Mouse (Mus musculus) stomach, postnatal 0 days (tissue): ENCODE measurements around the gene 9130023H24Rik. TPM values are rescaled to one million over a fixed set of nuclear protein-coding genes. Genes with fewer than 3 reads are reported as not detected.

Experiments used
- ATAC-seq: fragments of 200-750 bp; cut with Nextera tagmentation; 2 replicates; pipeline ENCODE4 v1.8.0; 2017; ENCODE audit not compliant: low FRiP score, low TSS enrichment
- DNase-seq: peaks from one replicate; pipeline ENCODE4 v3.0.0-alpha.2; 2016; ENCODE audit warnings: low spot score
- H3K27ac ChIP-seq: fragments of 300-500 bp; sonication (generic); replicated peaks from 2 replicates; pipeline ENCODE4 v1.5.1; 2014; ENCODE audit warnings: mild to moderate bottlenecking, control low read depth
- H3K27me3 ChIP-seq: fragments of 300-500 bp; sonication (generic); 2 replicates; pipeline ENCODE4 v1.6.1; 2014; ENCODE audit warnings: low read length; ENCODE audit not compliant: control insufficient read depth, insufficient read depth
- H3K36me3 ChIP-seq: fragments of 300-500 bp; sonication (generic); 2 replicates; pipeline ENCODE4 v1.6.1; 2014; ENCODE audit warnings: low read length, mixed read lengths; ENCODE audit not compliant: control insufficient read depth, insufficient read depth
- H3K4me1 ChIP-seq: fragments of 300-500 bp; sonication (generic); replicated peaks from 2 replicates; pipeline ENCODE4 v1.6.1; 2014; ENCODE audit warnings: antibody characterized with exemption; ENCODE audit not compliant: control insufficient read depth, insufficient read depth
- H3K4me2 ChIP-seq: fragments of 300-500 bp; sonication (generic); replicated peaks from 2 replicates; pipeline ENCODE4 v1.6.1; 2014; ENCODE audit warnings: low read depth, mild to moderate bottlenecking, control low read depth, moderate library complexity
- H3K4me3 ChIP-seq: fragments of 300-500 bp; sonication (generic); 2 replicates; pipeline ENCODE4 v1.5.1; 2014; ENCODE audit warnings: low read depth, low read length, control low read depth
- H3K9ac ChIP-seq: fragments of 300-500 bp; sonication (generic); 2 replicates; pipeline ENCODE4 v1.6.1; 2014; ENCODE audit warnings: mild to moderate bottlenecking, low read length, control low read depth, mixed read lengths
- H3K9me3 ChIP-seq: fragments of 300-500 bp; sonication (generic); 2 replicates; pipeline ENCODE4 v1.6.1; 2016; ENCODE audit warnings: low read length; ENCODE audit not compliant: control insufficient read depth
- CTCF ChIP-seq: IDR thresholded peaks from 2 replicates; pipeline ENCODE4 v1.5.1; 2016; ENCODE audit warnings: antibody characterized with exemption, low read depth, mild to moderate bottlenecking, moderate library complexity
- EP300 ChIP-seq: optimal IDR thresholded peaks from 2 replicates; pipeline ENCODE3; 2016; ENCODE audit warnings: antibody characterized with exemption
- WGBS: fragments of 180-500 bp; shearing (Covaris S2); extraction: QIAGEN DNeasy Blood & Tissue Kit; methylation state at CpG from one replicate; pipeline ENCODE4 v1.1.7; 2014; 5-methylcytosine and 5-hydroxymethylcytosine counted together
- polyA plus RNA-seq: library from polyadenylated mRNA; unstranded; fragments of >200 nt; fragmentation: Nextera tagmentation; extraction: Ambion mirVana; gene quantifications from 2 replicates; pipeline ENCODE4 v1.2.1, GENCODE M21; 2015

The 9130023H24Rik gene
- polyA plus RNA-seq, 1 experiment from 2014 or later, result 4.6 TPM

GRCm38 (mm10) chr7:128203071-128203470 lies 34.8 kb downstream of the 9130023H24Rik start:
- TF ChIP-seq CTCF, result no peak
- no peak for TF ChIP-seq EP300
- no peak overlapping the region for H3K27ac ChIP-seq
- no peaks in the 10 kb centered on the region for H3K9me3 ChIP-seq
- no peaks in the 10 kb centered on the region for H3K36me3 ChIP-seq
- DNase-seq, result no peak
- no peaks in the 10 kb centered on the region for H3K4me1 ChIP-seq
- no peak overlapping the region for H3K4me2 ChIP-seq
- H3K27me3 ChIP-seq, result no peaks in the 10 kb centered on the region
- no peak overlapping the region for H3K4me3 ChIP-seq
- 83% methylated on average over 9 of the region's 9 CpGs for WGBS
- no peak for ATAC-seq
- H3K9ac ChIP-seq, result no peak overlapping the region

- DNase-seq, result no peak
- Histone ChIP-seq H3K4me2 (no peak overlapping the region), H3K27ac (no peak overlapping the region), H3K9ac (no peak overlapping the region), H3K9me3 (no peaks in the 10 kb centered on the region), H3K27me3 (no peaks in the 10 kb centered on the region), H3K36me3 (no peaks in the 10 kb centered on the region), H3K4me3 (no peak overlapping the region), H3K4me1 (no peaks in the 10 kb centered on the region)
- ATAC-seq, result no peak
- 88% methylated on average over 9 of the region's 9 CpGs for WGBS
- TF ChIP-seq EP300, result no peak
- no peak for TF ChIP-seq CTCF
These were observed 36.2 kb downstream of the 9130023H24Rik start for GRCm38 (mm10) chr7:128201607-128202006.

Other genes with a start within 250 kb of the 9130023H24Rik start
- gene Pycard, start 244.2 kb downstream of the 9130023H24Rik start, polyA plus RNA-seq, result 266 and 273 TPM in 2 replicates
- gene Trim72, start 234.1 kb downstream of the 9130023H24Rik start, polyA plus RNA-seq, result 0.38 and 0.52 TPM in 2 replicates
- gene Itgam, start 175.4 kb downstream of the 9130023H24Rik start, polyA plus RNA-seq, result 0.91 and 0.99 TPM in 2 replicates
- gene Gm49368, start 175.3 kb downstream of the 9130023H24Rik start, polyA plus RNA-seq, result not detected in 2 replicates
- 0.19 and 0.22 TPM in 2 replicates for gene Itgax, start 108.5 kb downstream of the 9130023H24Rik start, polyA plus RNA-seq
- not detected in 2 replicates for gene Itgad, start 83.7 kb downstream of the 9130023H24Rik start, polyA plus RNA-seq
- 0.24 and 0.46 TPM in 2 replicates for gene Cox6a2, start 31.6 kb downstream of the 9130023H24Rik start, polyA plus RNA-seq
- gene Armc5, start 689 bp downstream of the 9130023H24Rik start, polyA plus RNA-seq, result 10.7 and 12.4 TPM in 2 replicates
- 167 and 178 TPM in 2 replicates for gene Tgfb1i1, start 8.8 kb upstream of the 9130023H24Rik start, polyA plus RNA-seq
- 0.63 and 1.0 TPM in 2 replicates for gene Slc5a2, start 27.6 kb upstream of the 9130023H24Rik start, polyA plus RNA-seq
- 17.0 and 19.4 TPM in 2 replicates for gene BC017158, start 60.1 kb upstream of the 9130023H24Rik start, polyA plus RNA-seq
- gene Rgs10, start 180.7 kb upstream of the 9130023H24Rik start, polyA plus RNA-seq, result 24.5 and 28.9 TPM in 2 replicates
- 12.5 and 13.1 TPM in 2 replicates for gene Tial1, start 223.7 kb upstream of the 9130023H24Rik start, polyA plus RNA-seq